Mouse (Mus musculus) CH12.LX (cell line): ENCODE results near the gene Srrm1. TPM values are rescaled to one million over a fixed set of nuclear protein-coding genes. Genes with fewer than 3 reads are reported as not detected.

Experiments used
- DNase-seq: peaks from one replicate; pipeline ENCODE4 v3.0.0-alpha.2; 2013; ENCODE audit errors: extremely low read depth
- H3K27ac ChIP-seq: 2 replicates; pipeline ENCODE4 v1.5.1; 2012; ENCODE audit warnings: low read depth, mild to moderate bottlenecking, control low read depth, moderate library complexity; ENCODE audit not compliant: insufficient read depth
- H3K27me3 ChIP-seq: replicated peaks from 2 replicates; pipeline ENCODE3; 2012; ENCODE audit warnings: inconsistent platforms
- H3K36me3 ChIP-seq, 2 experiments: replicated peaks in 1 of 2; 2 replicates each; pipeline versions ENCODE3 to v1.6.1; 2012; ENCODE audit warnings: inconsistent platforms in 1 of 2, low read length in 1 of 2, mild to moderate bottlenecking in 1 of 2, mixed read lengths in 1 of 2, moderate library complexity in 1 of 2; ENCODE audit not compliant: control insufficient read depth in 1 of 2, insufficient read depth in 1 of 2
- H3K4me1 ChIP-seq, 2 experiments: 2 replicates each; pipeline ENCODE4 v1.6.1; 2012; ENCODE audit warnings: inconsistent platforms in 1 of 2, moderate library complexity in 1 of 2; ENCODE audit not compliant: insufficient read depth in 2 of 2, control insufficient read depth in 1 of 2
- H3K4me2 ChIP-seq: 2 replicates; pipeline ENCODE4 v1.6.1; 2012; ENCODE audit warnings: low read depth, mild to moderate bottlenecking, control low read depth; ENCODE audit not compliant: poor library complexity, insufficient read depth, severe bottlenecking
- H3K4me3 ChIP-seq, 3 experiments: fragments of 150-350 bp in 1 of 3; sonication (generic) in 1 of 3; replicated peaks in 1 of 3; 2 replicates each; pipeline versions ENCODE3 to v1.5.1; 2011 to 2012; ENCODE audit warnings: low read depth in 2 of 3, low read length in 2 of 3, mild to moderate bottlenecking in 2 of 3, moderate library complexity in 2 of 3, control low read depth in 1 of 3, improper control_type of control experiment in 1 of 3, inconsistent platforms in 1 of 3, mixed read lengths in 1 of 3; ENCODE audit not compliant: poor library complexity in 1 of 3
- H3K79me2 ChIP-seq: replicated peaks from 2 replicates; pipeline ENCODE4 v1.6.1; 2012; ENCODE audit warnings: mild to moderate bottlenecking, moderate library complexity; ENCODE audit not compliant: control insufficient read depth, poor library complexity, insufficient read depth, severe bottlenecking; ENCODE audit errors: extremely low read depth
- H3K9ac ChIP-seq: 2 replicates; pipeline ENCODE4 v1.6.1; 2012; ENCODE audit warnings: low read depth, mild to moderate bottlenecking, control low read depth, moderate library complexity; ENCODE audit not compliant: insufficient read depth
- H3K9me3 ChIP-seq: replicated peaks from 2 replicates; pipeline ENCODE3; 2012; ENCODE audit warnings: low read length, inconsistent platforms, mixed read lengths
- BHLHE40 ChIP-seq: IDR thresholded peaks from 2 replicates; pipeline ENCODE4 v1.6.1; 2011; ENCODE audit warnings: mild to moderate bottlenecking, low read depth, low read length, improper control_type of control experiment
- CHD1 ChIP-seq: IDR thresholded peaks from 2 replicates; pipeline ENCODE4 v1.6.1; 2012; ENCODE audit warnings: low read depth, low read length, improper control_type of control experiment, inconsistent platforms
- CTCF ChIP-seq, 2 experiments: IDR thresholded peaks in 1 of 2; conservative IDR thresholded peaks in 1 of 2; 2 replicates each; pipeline ENCODE4 v1.5.1; 2011 to 2012; ENCODE audit warnings: low read depth in 2 of 2, low read length in 2 of 2, improper control_type of control experiment in 1 of 2, inconsistent platforms in 1 of 2, mild to moderate bottlenecking in 1 of 2, moderate library complexity in 1 of 2
- E2F4 ChIP-seq: IDR thresholded peaks from 2 replicates; pipeline ENCODE4 v1.6.1; 2011; ENCODE audit warnings: low read depth, low read length, improper control_type of control experiment; ENCODE audit not compliant: insufficient replicate concordance
- HCFC1 ChIP-seq: IDR thresholded peaks from 2 replicates; pipeline ENCODE4 v1.6.1; 2012; ENCODE audit warnings: low read depth, mild to moderate bottlenecking, inconsistent platforms, low read length, improper control_type of control experiment
- IRF4 ChIP-seq: IDR thresholded peaks from 2 replicates; pipeline ENCODE4 v1.6.1; 2014; ENCODE audit warnings: low read depth, mild to moderate bottlenecking, inconsistent platforms, low read length, improper control_type of control experiment
- MAFK ChIP-seq: IDR thresholded peaks from 2 replicates; pipeline ENCODE4 v1.6.1; 2011; ENCODE audit warnings: low read length, improper control_type of control experiment; ENCODE audit not compliant: insufficient replicate concordance
- MAX ChIP-seq: IDR thresholded peaks from 2 replicates; pipeline ENCODE4 v1.6.1; 2011; ENCODE audit warnings: low read length, improper control_type of control experiment
- MAZ ChIP-seq: IDR thresholded peaks from 2 replicates; pipeline ENCODE4 v1.6.1; 2012; ENCODE audit warnings: low read depth, mild to moderate bottlenecking, inconsistent platforms, low read length, improper control_type of control experiment, moderate library complexity
- MXI1 ChIP-seq: IDR thresholded peaks from 2 replicates; pipeline ENCODE4 v1.6.1; 2011; ENCODE audit warnings: mild to moderate bottlenecking, low read depth, low read length, improper control_type of control experiment
- MYC ChIP-seq: IDR thresholded peaks from 2 replicates; pipeline ENCODE4 v1.6.1; 2011; ENCODE audit warnings: low read depth, mild to moderate bottlenecking, improper control_type of control experiment, low read length
- NELFE ChIP-seq: IDR thresholded peaks from 2 replicates; pipeline ENCODE4 v1.6.1; 2011; ENCODE audit warnings: low read depth, low read length, improper control_type of control experiment
- NRF1 ChIP-seq: IDR thresholded peaks from 2 replicates; pipeline ENCODE4 v1.6.1; 2014; ENCODE audit warnings: low read depth, mild to moderate bottlenecking, inconsistent platforms, low read length, improper control_type of control experiment, moderate library complexity
- PAX5 ChIP-seq: IDR thresholded peaks from 2 replicates; pipeline ENCODE4 v1.6.1; 2012; ENCODE audit warnings: low read length, inconsistent platforms, mixed read lengths
- POLR2A ChIP-seq: IDR thresholded peaks from 2 replicates; pipeline ENCODE4 v1.6.1; 2011; ENCODE audit warnings: low read depth, mild to moderate bottlenecking, improper control_type of control experiment, low read length
- RAD21 ChIP-seq: IDR thresholded peaks from 2 replicates; pipeline ENCODE4 v1.6.1; 2011; ENCODE audit warnings: low read depth, mild to moderate bottlenecking, low read length, improper control_type of control experiment, moderate library complexity
- RCOR1 ChIP-seq: conservative IDR thresholded peaks from 2 replicates; pipeline ENCODE4 v1.6.1; 2012; ENCODE audit warnings: low read depth, mild to moderate bottlenecking, inconsistent platforms, low read length, improper control_type of control experiment
- SIN3A ChIP-seq: IDR thresholded peaks from 2 replicates; pipeline ENCODE4 v1.6.1; 2012; ENCODE audit warnings: low read length, improper control_type of control experiment, inconsistent platforms
- TBP ChIP-seq: conservative IDR thresholded peaks from 2 replicates; pipeline ENCODE4 v1.6.1; 2011; ENCODE audit warnings: low read depth, low read length, improper control_type of control experiment
- ZMIZ1 ChIP-seq: IDR thresholded peaks from 2 replicates; pipeline ENCODE4 v1.6.1; 2012; ENCODE audit warnings: low read depth, mild to moderate bottlenecking, inconsistent platforms, low read length, improper control_type of control experiment
- ZNF384 ChIP-seq: IDR thresholded peaks from 2 replicates; pipeline ENCODE4 v1.6.1; 2012; ENCODE audit warnings: low read depth, low read length, improper control_type of control experiment, inconsistent platforms
- dilution Hi-C: fragments of 300-500 bp; cut with MboI; formaldehyde crosslinking; loops from 2 replicates; pipeline ENCODE4 v1.14.3; 2020; ENCODE audit warnings: low sequenced_read_pairs; ENCODE audit not compliant: extremely low pct_unique_long_range_greater_than_20kb, extremely low pct_ligation_motif_present
- in situ Hi-C: fragments of 300-500 bp; cut with MboI; formaldehyde crosslinking; loops from 3 replicates; pipeline ENCODE4 v1.14.3; 2019; ENCODE audit warnings: low sequenced_read_pairs, low pct_ligation_motif_present, low pct_unique_long_range_greater_than_20kb, mixed read lengths
- polyA plus RNA-seq: library from polyadenylated mRNA; unstranded; fragments of >175 nt; gene quantifications from 2 replicates; pipeline ENCODE4 v1.2.1, GENCODE M21; 2012; ENCODE audit warnings: low read depth; ENCODE audit not compliant: insufficient read length
- total RNA-seq, 2 experiments: library from RNA; depleted of rRNA; stranded (reverse); fragments of 300-350 nt in 1 of 2; fragments of >200 nt in 1 of 2; gene quantifications; 2 replicates each; pipeline ENCODE4 v1.2.3; 2012 to 2014

Srrm1 gene
- total and polyA plus RNA-seq, 3 experiments: 14.2 to 180 (median 23.6) TPM

- TF ChIP-seq TBP: 0 out of 2 replicates have a peak, but pooled peaks have one; percentile 31
- TF ChIP-seq MXI1: peak; percentile 73
- peak; percentile 94 for TF ChIP-seq POLR2A
- TF ChIP-seq BHLHE40: peak; percentile 51; the same call in 1 of the 2 replicates
- TF ChIP-seq ZMIZ1: peak; percentile 98
Measured at GRCm38 (mm10) chr4:135272640-135273306, 80.3 kb downstream of the Srrm1 start, which contains the start of gene Clic4 (continued).

DNA sequence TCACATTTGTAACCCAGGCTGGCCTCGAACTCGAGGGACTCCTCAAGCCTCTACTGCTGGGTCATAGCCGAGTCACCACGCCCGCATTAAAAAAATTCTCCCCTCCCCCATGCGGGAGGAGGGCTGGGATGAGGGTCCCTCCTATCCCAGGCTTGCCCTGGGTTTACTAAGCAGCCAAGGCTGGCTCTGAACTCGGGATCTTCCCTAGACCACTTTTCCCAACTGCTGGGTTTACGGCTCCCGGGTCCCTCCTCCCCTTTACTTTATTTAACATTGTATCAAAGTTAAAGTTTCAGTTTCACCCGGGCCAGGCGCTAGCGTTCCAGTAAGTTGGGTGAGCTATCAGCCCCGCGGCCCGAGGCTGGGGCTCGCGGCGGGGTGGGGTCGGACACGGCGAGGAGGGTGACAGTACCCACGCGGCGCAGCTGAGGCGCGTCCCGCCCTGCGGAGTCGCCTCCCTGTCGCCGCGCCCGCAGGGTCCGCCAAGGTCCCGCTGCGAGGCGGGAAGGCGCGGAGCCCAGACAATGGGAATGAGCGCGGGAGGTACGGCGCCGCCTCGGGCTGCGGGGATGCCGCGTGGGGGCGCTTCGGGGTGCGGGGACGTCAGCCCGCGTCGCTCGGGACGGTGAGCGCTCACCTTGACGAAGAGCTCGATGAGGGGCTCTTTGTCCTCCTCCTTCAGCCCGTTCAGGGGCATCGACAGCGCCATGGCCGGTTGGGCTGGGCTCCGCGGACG lies 81.1 kb downstream of the Srrm1 start:
- peak overlapping the region; percentile 93 for H3K27ac ChIP-seq
- H3K9ac ChIP-seq: peak overlapping the region; percentile 100
- H3K4me3 ChIP-seq: peak overlapping the region; percentile 93 to 97 (median 95)
- H3K4me1 ChIP-seq: peaks cover 8 to 42% of the 10 kb centered on the region in 2 experiments
- no peaks in the 10 kb centered on the region for H3K27me3 ChIP-seq
- H3K4me2 ChIP-seq: no peak overlapping the region
- DNase-seq: peak; percentile 58
- dilution Hi-C loops: no loop called here
- H3K79me2 ChIP-seq: peaks cover 52% of the 10 kb centered on the region
- H3K9me3 ChIP-seq: no peaks in the 10 kb centered on the region
- in situ Hi-C loops: no loop called here
- H3K36me3 ChIP-seq: peaks cover 16 to 40% of the 10 kb centered on the region in 2 experiments
- no peak for TF ChIP-seq RAD21
- TF ChIP-seq SIN3A: peak; percentile 66; the same call in 1 of the 2 replicates
- TF ChIP-seq NELFE: no peak
- peak; percentile 3; the same call in 1 of the 2 replicates for TF ChIP-seq ZNF384
- 0 out of 2 replicates have a peak, but pooled peaks have one; percentile 21 for TF ChIP-seq IRF4
- TF ChIP-seq CTCF (conservative IDR thresholded peaks at IDR 0.05 in 1 of 2, IDR thresholded peaks at IDR 0.05 in 1 of 2; ENCODE audit: low read depth in 2 of 2, low read length in 2 of 2): 0 out of 4 replicates have a peak, but pooled peaks of 1 of the 2 experiments have one; percentile 8
- no peak for TF ChIP-seq MYC
- TF ChIP-seq NRF1: no peak
- peak; percentile 32; the same call in 1 of the 2 replicates for TF ChIP-seq MAX
- peak; percentile 83; the same call in 1 of the 2 replicates for TF ChIP-seq CHD1
- TF ChIP-seq ZMIZ1: no peak
- no peak for TF ChIP-seq MAFK
- TF ChIP-seq E2F4: no peak
- 0 out of 2 replicates have a peak, but pooled peaks have one; percentile 7 for TF ChIP-seq HCFC1
- TF ChIP-seq MAZ: peak; percentile 18; the same call in 1 of the 2 replicates
- TF ChIP-seq PAX5: no peak
- TF ChIP-seq MXI1: peak; percentile 60; the same call in 1 of the 2 replicates
- TF ChIP-seq RCOR1: no peak
